Mouse (Mus musculus) small intestine, adult 2 months (tissue): ENCODE results near the gene Cnnm2.

Source experiments
- CTCF ChIP-seq: fragments of 200-500 bp; IDR thresholded peaks from 2 replicates; pipeline ENCODE4 v1.5.1; 2012; ENCODE audit warnings: low read depth, mild to moderate bottlenecking, control low read depth, inconsistent platforms, low read length, moderate library complexity, mixed read lengths; ENCODE audit not compliant: insufficient replicate concordance, insufficient read length; ENCODE audit errors: extremely low read depth
- POLR2A ChIP-seq: fragments of 200-500 bp; IDR thresholded peaks from 2 replicates; pipeline ENCODE4 v1.6.1; 2012; ENCODE audit warnings: low read depth, mild to moderate bottlenecking, control low read depth, inconsistent platforms, low read length, moderate library complexity

- TF ChIP-seq POLR2A (no peak), CTCF (no peak)
Observed at GRCm38 (mm10) chr19:46873924-46874323, 112.5 kb downstream of the Cnnm2 start.
